Mouse (Mus musculus): ENCODE results near the gene Hdac2.
A peak's percentile ranks its signal among the peaks of the same experiment; 100 is the strongest.

The Hdac2 gene

DNA sequence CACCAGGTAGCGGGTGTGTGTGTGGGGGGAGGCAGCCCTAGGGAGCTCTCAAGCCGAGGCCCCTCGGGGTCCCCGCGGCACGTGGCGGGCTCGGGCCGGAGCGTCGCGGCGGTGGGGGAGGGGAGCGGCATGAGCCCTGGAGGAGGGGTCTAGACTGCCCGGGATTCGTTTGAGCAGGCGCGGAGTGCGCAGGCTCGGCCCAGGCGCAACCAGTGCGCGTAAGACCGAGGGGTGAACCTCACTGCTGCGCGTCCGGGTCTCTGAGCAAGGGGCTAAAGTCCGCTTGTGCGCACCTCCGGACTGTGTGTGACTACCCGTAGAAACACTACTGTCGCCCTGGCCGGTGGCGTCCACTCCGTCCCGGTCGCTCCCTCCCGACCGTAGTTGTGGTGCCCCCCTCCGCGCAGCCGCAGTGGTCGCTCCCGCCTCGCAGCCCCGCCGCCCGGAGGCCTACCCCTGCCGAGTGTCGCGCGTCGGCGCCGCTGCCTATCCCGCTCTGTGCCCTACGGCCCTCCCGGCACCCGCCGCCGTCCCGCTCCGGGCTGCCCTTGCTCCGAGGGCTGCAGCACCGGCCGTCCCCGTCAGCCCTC is at the start of gene Hdac2:
Gene Hdac2, plus strand, starts transcription at position 459 of the 590 bp plus-strand sequence.
- DNase-seq (ENCODE audit: low spot score in 2 of 2) = peak; percentile 68 to 78

DNA sequence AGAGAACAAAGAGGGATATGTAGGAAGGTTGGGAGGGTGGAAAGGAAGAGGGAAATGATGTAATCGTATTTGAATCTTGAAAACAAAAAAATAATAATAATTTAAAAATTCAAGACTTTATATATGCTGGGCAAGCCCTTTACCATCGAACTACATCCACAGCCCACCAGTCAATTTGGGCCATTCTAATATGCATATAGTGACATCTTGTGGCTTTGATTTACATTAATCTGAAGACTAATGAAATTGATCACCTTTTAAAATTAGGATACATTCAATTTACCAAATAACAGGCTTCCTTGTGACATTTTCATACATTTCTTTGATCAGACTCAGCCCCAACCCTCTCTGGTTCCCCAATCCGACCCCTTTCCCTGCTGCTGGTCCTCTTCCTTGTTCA is 46.1 kb upstream of the Hdac2 start:
- no peak for DNase-seq (ENCODE audit: low spot score in 2 of 2)

GRCm38 (mm10) chr10:36935863-36936262 is 38.5 kb upstream of the Hdac2 start:
- no peak for DNase-seq (ENCODE audit: low spot score in 2 of 2)

GRCm38 (mm10) chr10:36936271-36936670 is 38.1 kb upstream of the Hdac2 start:
- no peak for DNase-seq (ENCODE audit: low spot score in 2 of 2)

DNA sequence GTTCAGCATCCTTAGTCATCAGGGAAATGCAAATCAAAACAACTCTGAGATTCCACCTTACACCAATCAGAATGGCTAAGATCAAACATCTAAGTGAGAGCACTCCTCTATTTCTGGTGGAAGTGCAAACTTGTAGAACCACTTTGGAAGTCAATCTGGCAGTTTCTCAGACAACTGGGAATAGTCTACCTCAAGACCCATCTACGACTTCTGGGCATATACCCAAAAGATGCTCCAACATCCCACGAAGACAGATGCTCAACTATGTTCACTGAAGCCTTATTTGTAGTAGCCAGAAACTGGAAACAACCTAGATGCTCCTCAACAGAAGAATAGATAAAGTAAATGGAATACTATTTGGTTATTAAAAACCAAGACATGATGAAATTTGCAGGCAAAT is 22.6 kb upstream of the Hdac2 start:
- no peak for DNase-seq (ENCODE audit: low spot score in 2 of 2)

DNA sequence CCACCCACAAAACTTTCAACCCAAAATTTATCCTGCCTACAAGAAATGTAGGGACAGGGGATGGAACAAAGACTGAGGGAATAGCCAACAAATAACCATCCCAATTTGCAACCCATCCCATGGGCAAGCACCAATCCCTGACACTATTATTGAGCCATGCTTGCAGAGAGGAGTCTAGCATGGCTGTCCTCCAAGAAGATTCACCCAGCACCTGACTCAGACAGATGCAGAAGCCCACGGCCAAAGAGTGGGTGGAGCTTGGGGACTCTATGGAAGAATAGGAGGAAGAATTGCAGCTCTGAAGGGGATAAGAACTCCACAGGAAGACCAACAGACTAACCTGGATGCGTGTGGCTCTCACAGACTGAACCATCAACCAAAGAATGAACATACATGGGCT is 21.7 kb upstream of the Hdac2 start:
- DNase-seq (ENCODE audit: low spot score in 2 of 2) = no peak

DNA sequence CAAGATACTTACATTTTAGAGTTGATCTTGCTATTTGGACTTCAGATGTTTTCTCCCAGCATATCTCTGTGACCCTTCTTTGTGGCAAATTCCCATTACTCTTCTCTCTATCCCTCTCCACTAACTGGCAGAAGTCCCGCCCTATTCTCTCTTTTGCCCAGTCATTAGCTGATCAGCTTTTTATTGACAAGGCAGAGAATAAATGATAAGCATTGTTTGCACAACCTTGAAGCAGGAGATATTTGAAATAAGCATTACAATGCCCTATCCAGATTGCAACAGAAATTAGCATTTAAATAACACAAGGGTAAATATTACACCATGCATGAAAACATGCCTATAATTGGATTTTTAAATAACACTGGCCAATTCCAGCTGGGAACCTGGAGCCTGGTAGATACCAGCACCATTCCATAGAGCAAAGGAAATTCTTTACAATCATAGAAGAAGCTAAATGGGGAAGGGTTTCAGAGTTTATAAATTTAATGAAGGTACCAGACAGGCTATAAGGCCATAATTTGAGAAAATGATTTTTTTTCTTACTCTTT is 14.7 kb upstream of the Hdac2 start:
- no peak for DNase-seq (ENCODE audit: low spot score in 2 of 2)

DNA sequence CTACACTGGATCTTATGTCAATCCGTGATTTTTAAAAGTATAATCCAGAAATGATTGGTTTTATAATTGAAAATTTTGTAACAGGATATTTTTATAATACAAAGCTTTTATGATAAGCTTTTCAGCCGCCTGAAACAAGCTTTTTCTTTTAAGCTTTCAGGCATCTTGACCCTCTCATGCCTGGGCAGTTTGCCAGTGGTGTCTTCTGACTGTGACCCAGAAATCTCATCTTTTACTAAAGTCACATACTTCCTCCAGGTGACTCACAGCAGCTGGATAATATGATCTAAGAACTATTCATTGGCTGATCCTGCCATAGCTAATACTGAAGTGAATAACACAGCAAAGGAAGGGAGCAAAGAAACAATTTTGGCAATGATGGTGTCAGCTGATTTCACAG is 9.9 kb upstream of the Hdac2 start:
- DNase-seq (ENCODE audit: low spot score in 2 of 2) = no peak

- peak; percentile 34 to 38 for DNase-seq (ENCODE audit: low spot score in 2 of 2)
These were observed 554 bp downstream of the Hdac2 start for GRCm38 (mm10) chr10:36974676-36975520.

DNA sequence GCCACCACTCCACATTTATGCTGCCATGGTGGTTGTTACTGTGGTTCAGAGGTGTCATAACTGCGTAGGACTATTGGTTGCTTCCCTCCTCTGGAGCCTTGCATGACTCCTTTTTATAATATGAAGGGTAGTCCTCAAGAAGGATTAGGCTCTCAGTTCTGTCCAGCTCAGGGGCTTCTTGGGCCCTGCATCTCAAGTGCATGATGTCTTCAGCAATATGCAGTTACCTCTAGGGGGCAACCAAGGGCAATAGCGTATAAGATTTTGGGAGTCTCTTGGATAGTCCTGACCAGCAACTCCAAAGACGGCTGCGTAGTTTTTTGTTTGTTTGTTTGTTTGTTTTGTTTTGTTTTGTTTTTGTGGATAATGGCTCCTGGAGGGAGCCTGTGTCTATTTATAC is 7.5 kb downstream of the Hdac2 start:
- DNase-seq (ENCODE audit: low spot score in 2 of 2) = no peak

GRCm38 (mm10) chr10:36992149-36992548 is 17.8 kb downstream of the Hdac2 start:
- DNase-seq (ENCODE audit: low spot score in 2 of 2) = no peak

GRCm38 (mm10) chr10:37000839-37001238 is 26.5 kb downstream of the Hdac2 start:
- no peak for DNase-seq (ENCODE audit: low spot score in 2 of 2)

DNA sequence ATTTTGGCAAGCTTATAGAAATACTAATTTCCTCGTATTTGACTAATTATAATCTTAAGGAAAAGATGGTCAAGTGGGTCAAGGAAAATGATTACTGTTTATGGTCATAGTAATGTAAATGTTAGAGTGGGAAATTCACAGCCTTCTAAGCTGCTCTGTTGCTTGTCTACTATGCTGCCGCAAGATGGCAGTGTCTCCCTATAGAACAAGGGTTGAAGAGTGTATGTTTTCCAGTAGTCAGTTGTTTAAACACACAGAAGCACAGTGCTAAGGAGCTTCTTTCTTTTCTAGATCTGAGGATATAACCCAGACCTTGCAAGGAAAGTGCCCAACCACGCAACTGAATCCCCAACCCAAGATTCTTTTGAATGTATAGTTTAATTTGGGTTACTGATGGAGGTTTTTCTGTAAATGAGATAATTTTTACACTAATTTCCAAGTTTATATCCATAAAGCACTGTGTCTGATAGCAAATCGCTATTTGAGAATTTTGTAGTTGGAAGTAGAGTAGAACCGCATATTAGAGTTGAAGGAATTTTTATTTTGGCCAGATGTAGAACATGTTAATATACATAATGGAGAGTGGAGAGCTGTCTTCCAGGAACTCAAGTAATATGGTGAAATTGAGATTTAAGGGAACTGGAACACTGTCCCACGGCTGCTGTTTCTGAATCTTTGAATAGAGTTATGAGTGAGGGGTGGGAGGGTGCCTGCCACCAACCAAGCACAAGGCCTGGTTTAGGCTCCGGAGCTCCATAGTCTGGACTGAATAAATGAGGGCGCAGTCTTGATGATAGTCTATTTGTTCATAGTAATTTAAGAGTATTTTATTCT is 40.1 kb downstream of the Hdac2 start:
- DNase-seq (ENCODE audit: low spot score in 2 of 2) = peak in 1 of 2 experiments; percentile 38

- DNase-seq (ENCODE audit: low spot score in 2 of 2) = no peak
These were observed 41.4 kb downstream of the Hdac2 start for GRCm38 (mm10) chr10:37015729-37016128.

DNA sequence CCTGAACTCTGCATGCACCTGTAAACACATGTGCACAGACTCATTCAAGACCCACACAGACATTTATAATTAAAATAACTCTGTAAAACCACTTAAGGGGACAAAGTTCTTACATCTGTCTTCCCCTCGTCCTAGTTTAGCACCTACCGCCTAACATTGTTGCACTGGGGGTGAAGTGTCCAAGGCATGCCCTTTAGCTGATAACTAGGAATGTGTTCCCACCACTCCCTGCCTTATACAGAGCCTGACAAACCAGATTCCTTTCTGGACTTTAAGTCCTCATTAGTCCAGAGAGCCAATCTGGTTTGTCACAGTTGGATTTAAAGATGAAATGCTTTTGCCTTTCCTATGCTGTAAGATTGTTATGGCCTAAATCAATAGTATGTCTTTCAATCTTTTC is 41.9 kb downstream of the Hdac2 start:
- DNase-seq (ENCODE audit: low spot score in 2 of 2) = no peak

DNA sequence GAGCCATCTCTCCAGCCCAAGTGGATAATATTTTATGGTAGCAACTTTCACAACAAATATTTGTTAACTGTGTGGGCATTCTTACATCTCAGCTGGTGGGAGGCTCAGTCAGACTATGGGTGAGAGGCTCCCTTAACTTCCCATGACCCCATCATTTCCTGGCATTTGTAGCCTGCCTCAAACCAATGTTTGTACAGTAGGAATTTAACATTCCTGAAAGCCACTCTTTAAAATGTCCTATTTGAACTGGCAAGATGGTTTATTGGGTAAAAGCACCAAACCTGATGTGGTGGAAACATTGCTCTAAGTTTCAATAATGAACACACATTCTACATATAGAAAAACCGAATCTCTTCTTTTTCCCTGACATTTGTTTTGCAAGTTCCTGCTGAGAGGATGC is 50.0 kb downstream of the Hdac2 start:
- no peak for DNase-seq (ENCODE audit: low spot score in 2 of 2)

GRCm38 (mm10) chr10:37028651-37029050 is 54.3 kb downstream of the Hdac2 start:
- DNase-seq (ENCODE audit: low spot score in 2 of 2) = no peak

DNA sequence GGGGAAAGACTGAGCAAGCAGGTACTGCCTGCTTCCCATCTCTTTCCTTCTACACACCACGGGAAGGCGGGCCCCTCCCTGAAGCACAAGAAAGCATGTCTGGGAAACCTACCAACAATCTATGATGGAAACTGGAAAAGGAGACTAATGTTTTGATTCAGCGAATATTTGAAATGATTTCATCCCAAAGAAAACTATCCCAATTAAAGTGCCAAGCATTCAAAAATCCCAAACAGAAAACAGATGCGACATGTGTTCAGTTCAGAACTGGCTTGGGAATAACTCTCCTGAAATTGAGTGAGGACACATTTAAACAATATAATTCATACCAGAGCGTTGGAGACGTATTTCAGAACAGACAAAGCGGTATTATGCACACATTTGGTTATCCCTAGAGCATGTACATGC is 60.8 kb downstream of the Hdac2 start:
- DNase-seq (ENCODE audit: low spot score in 2 of 2) = no peak

GRCm38 (mm10) chr10:37047661-37048098 is 73.3 kb downstream of the Hdac2 start:
- no peak for DNase-seq (ENCODE audit: low spot score in 2 of 2)
